Mouse (Mus musculus): ENCODE results near the gene Irak3.

DNA sequence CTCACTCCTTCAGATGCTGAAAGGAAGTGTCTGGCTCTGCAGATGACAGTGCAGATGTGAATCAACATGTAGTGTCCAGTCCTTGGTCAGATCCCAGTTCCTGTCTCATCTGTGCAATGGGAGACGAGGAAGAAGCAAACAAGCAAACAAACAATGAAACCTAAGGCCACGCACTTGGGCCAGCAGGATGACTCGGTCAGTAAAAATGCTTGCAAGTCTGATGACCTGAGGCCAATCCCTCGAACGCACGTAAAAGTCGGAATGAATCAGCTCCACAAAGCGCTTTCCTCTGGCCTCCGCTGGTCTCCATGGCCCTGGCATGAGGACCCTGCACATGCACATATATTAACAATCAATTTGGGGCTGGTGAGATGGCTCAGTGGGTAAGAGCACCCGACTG lies 17.1 kb upstream of the Irak3 start:
- TF ChIP-seq POLR2A (IDR thresholded peaks at IDR 0.05; ENCODE audit: insufficient read depth, low read length): no peak
- no peak for TF ChIP-seq CTCF (IDR thresholded peaks at IDR 0.05; ENCODE audit: low read depth, low read length)
- TF ChIP-seq EP300 (IDR thresholded peaks at IDR 0.05; ENCODE audit: insufficient read depth, low read depth, low read length): no peak

All from ES-Bruce4 (cell line).